Mouse (Mus musculus) cortical plate, adult 2 months (tissue): Measurements from ENCODE around the gene Anp32a.

Experiments used
- CTCF ChIP-seq: fragments of 200-500 bp; IDR thresholded peaks from 2 replicates; pipeline ENCODE4 v1.5.1; 2011; ENCODE audit warnings: mild to moderate bottlenecking, control low read depth, low read length; ENCODE audit not compliant: insufficient read depth; ENCODE audit errors: extremely low read depth
- POLR2A ChIP-seq: fragments of 200-500 bp; IDR thresholded peaks from 2 replicates; pipeline ENCODE4 v1.6.1; 2011; ENCODE audit warnings: mild to moderate bottlenecking, low read length, control low read depth; ENCODE audit not compliant: insufficient read depth; ENCODE audit errors: extremely low read depth

- no peak for TF ChIP-seq CTCF
- no peak for TF ChIP-seq POLR2A
Observed at GRCm38 (mm10) chr9:62360889-62361288, 19.8 kb downstream of the Anp32a start.
